Mouse (Mus musculus) adrenal gland, postnatal 14 days (tissue): ENCODE data around the gene Olfr718-ps1. TPM values are rescaled to one million over a fixed set of nuclear protein-coding genes. Genes with fewer than 3 reads are reported as not detected.

ENCODE experiments used
- DNase-seq: peaks from one replicate; pipeline ENCODE4 v3.0.0; 2021; ENCODE audit warnings: mixed read lengths
- microRNA-seq, 2 experiments: library from miRNA; unstranded; fragments of <30 nt; microRNA quantifications; one replicate each; pipeline ENCODE4 v1.2.0; 2021
- total RNA-seq: library from RNA; stranded (reverse); gene quantifications from 2 replicates; pipeline ENCODE4 v1.2.3, GENCODE M21; 2021

The Olfr718-ps1 gene
- total RNA-seq, 1 experiment from 2014 or later, result not detected

GRCm38 (mm10) chr5:143127837-143128236, 19.5 kb downstream of the Olfr718-ps1 start:
- no peak for DNase-seq

GRCm38 (mm10) chr5:143126908-143127307, 20.5 kb downstream of the Olfr718-ps1 start:
- no peak for DNase-seq

GRCm38 (mm10) chr5:143126089-143126488, 21.3 kb downstream of the Olfr718-ps1 start:
- DNase-seq, result no peak

GRCm38 (mm10) chr5:143125601-143126000, 21.8 kb downstream of the Olfr718-ps1 start:
- DNase-seq, result no peak

GRCm38 (mm10) chr5:143124805-143125378, 22.5 kb downstream of the Olfr718-ps1 start:
- DNase-seq, result no peak

GRCm38 (mm10) chr5:143122673-143123072, 24.7 kb downstream of the Olfr718-ps1 start:
- no peak for DNase-seq

- no peak for DNase-seq
These were observed 25.3 kb downstream of the Olfr718-ps1 start for GRCm38 (mm10) chr5:143122125-143122524.

- DNase-seq, result peak; percentile 98
These were observed 34.8 kb downstream of the Olfr718-ps1 start, which contains the start of gene Rnf216 for GRCm38 (mm10) chr5:143112281-143113246. Rnf216 (minus strand) TSS chr5:143112994.

GRCm38 (mm10) chr5:143106842-143107241, 40.5 kb downstream of the Olfr718-ps1 start:
- no peak for DNase-seq

GRCm38 (mm10) chr5:143103231-143103630, 44.1 kb downstream of the Olfr718-ps1 start:
- DNase-seq, result peak; percentile 55

GRCm38 (mm10) chr5:143101626-143102025, 45.8 kb downstream of the Olfr718-ps1 start:
- DNase-seq, result no peak

GRCm38 (mm10) chr5:143095256-143095655, 52.1 kb downstream of the Olfr718-ps1 start:
- DNase-seq, result no peak

- no peak for DNase-seq
These were observed 54.5 kb downstream of the Olfr718-ps1 start for GRCm38 (mm10) chr5:143092891-143093290.

- DNase-seq, result peak; percentile 64
These were observed 62.5 kb downstream of the Olfr718-ps1 start for GRCm38 (mm10) chr5:143084898-143085297.

Small RNA genes lying within 50 kb of the gene (microRNA-seq; reads per million reads assigned to microRNA genes)
- 0 reads per million in 2 experiments for gene Gm44405

Other genes starting within 250 kb of the Olfr718-ps1 start
- gene Actb, start 240.8 kb downstream of the Olfr718-ps1 start, total RNA-seq, result 2,967 and 3,254 TPM in 2 replicates
- gene Fscn1, start 187.2 kb downstream of the Olfr718-ps1 start, total RNA-seq, result 62.0 and 75.3 TPM in 2 replicates
- gene Rnf216, start 34.6 kb downstream of the Olfr718-ps1 start, total RNA-seq, result 39.5 and 44.5 TPM in 2 replicates
- 10.5 and 13.4 TPM in 2 replicates for gene Rbak, start 33.2 kb upstream of the Olfr718-ps1 start, total RNA-seq
- gene Spdye4b, start 33.4 kb upstream of the Olfr718-ps1 start, total RNA-seq, result not detected in 2 replicates
- gene Spdye4a, start 79.3 kb upstream of the Olfr718-ps1 start, total RNA-seq, result not detected in 2 replicates
- 19.7 and 22.0 TPM in 2 replicates for gene Zfp12, start 87.6 kb upstream of the Olfr718-ps1 start, total RNA-seq
- gene Zfp316, start 122.4 kb upstream of the Olfr718-ps1 start, total RNA-seq, result 6.9 and 7.6 TPM in 2 replicates
- 0.41 and 0.83 TPM in 2 replicates for gene Zfp853, start 146.0 kb upstream of the Olfr718-ps1 start, total RNA-seq
- gene E130309D02Rik, start 167.8 kb upstream of the Olfr718-ps1 start, total RNA-seq, result 24.5 and 26.4 TPM in 2 replicates
- gene Zdhhc4, start 181.7 kb upstream of the Olfr718-ps1 start, total RNA-seq, result 52.0 and 52.5 TPM in 2 replicates
- 0.41 and 0.68 TPM in 2 replicates for gene Grid2ip, start 209.8 kb upstream of the Olfr718-ps1 start, total RNA-seq